In the genomic region with DNA sequence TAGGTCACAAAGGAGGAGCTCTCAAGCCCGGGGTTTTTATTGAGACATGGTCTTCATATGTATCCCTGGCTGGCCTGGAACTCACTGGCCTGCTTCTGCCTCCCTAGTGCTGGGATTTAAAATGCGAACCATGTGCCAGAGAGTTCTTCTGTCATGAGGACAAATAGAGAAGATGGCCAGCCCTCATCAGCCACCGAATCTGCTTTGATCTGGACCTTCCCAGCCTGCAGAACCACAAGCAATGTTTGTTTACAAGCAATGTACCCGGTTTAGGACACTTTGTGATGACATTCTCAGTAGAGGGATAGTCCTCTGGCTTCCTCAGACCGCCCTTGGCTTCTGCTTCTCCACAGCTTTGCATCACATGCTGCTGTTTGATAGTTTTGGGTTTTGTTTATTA, we compare ENCODE assay signal across 20 mouse cellular contexts. TPM values are rescaled to one million over a fixed set of nuclear protein-coding genes. Genes with fewer than 3 reads are reported as not detected.
DNase-seq lines count a peak whose midpoint lies in the region; ATAC-seq and TF ChIP-seq lines count a peak whose summit lies in the region.
"Had no signal": no experiment of that assay in that cellular context is flagged by ENCODE, and none has a peak within 500 bp of the region (broad histone marks: within the 10 kb centered on the region; RNA-seq: fewer than 3 reads in every experiment).

No protein-coding gene starts in this region.

- intact Hi-C loops in heart, adult 2 months (cut with DNase I) = no loop called here
- intact Hi-C loops in heart, postnatal 10 days (cut with DNase I) = no loop called here

- TF ChIP-seq EP300 in heart, adult 2 months (IDR thresholded peaks at IDR 0.05; ENCODE audit: insufficient read depth, low read depth, low read length) = no peak
- no peak for TF ChIP-seq EP300 in stomach, postnatal 0 days (optimal IDR thresholded peaks at IDR 0.05)

- no peaks in the 10 kb centered on the region for H3K27me3 ChIP-seq in forebrain, embryonic 15.5 days
- no peaks in the 10 kb centered on the region; the same call in 1 of the 2 replicates for H3K27me3 ChIP-seq in forebrain, embryonic 13.5 days
- H3K27me3 ChIP-seq in heart, adult 2 months (ENCODE audit: control insufficient read depth, insufficient read depth, low read length) = no peaks in the 10 kb centered on the region
- H3K27me3 ChIP-seq in midbrain, postnatal 0 days (ENCODE audit: insufficient read depth, low read length) = no peaks in the 10 kb centered on the region; the same call in 1 of the 2 replicates
- 0 out of 2 replicates have a peak, but pooled peaks cover 2% of the 10 kb centered on the region for H3K27me3 ChIP-seq in midbrain, embryonic 13.5 days
- H3K27me3 ChIP-seq in stomach, postnatal 0 days (ENCODE audit: control insufficient read depth, insufficient read depth, low read length) = no peaks in the 10 kb centered on the region
- H3K27me3 ChIP-seq: embryonic facial prominence, embryonic 12.5 days had no signal

- ATAC-seq in forebrain, embryonic 15.5 days (replicated peaks) = no peak
- no peak for ATAC-seq in forebrain, embryonic 13.5 days
- no peak for ATAC-seq in midbrain, postnatal 0 days (ENCODE audit: low FRiP score)
- ATAC-seq in midbrain, embryonic 13.5 days = no peak
- ATAC-seq in stomach, postnatal 0 days (ENCODE audit: low FRiP score, low TSS enrichment) = peak; percentile 10; the same call in 1 of the 2 replicates
- ATAC-seq: activated CD4-positive, CD25-positive, alpha-beta regulatory T cell, adult 4 months; hindbrain, postnatal 0 days; intestine, embryonic 15.5 days; Patski had no signal

- 0 out of 2 replicates have a peak overlapping the region, but pooled peaks have one; percentile 11 for H3K27ac ChIP-seq in forebrain, embryonic 15.5 days (replicated peaks)
- no peak overlapping the region for H3K27ac ChIP-seq in forebrain, embryonic 13.5 days
- H3K27ac ChIP-seq in heart, adult 2 months = peak overlapping the region; percentile 19; the same call in 1 of the 2 replicates
- 0 out of 2 replicates have a peak overlapping the region, but pooled peaks have one; percentile 2 for H3K27ac ChIP-seq in midbrain, postnatal 0 days (ENCODE audit: low read depth, low read length)
- no peak overlapping the region for H3K27ac ChIP-seq in midbrain, embryonic 13.5 days
- no peak overlapping the region for H3K27ac ChIP-seq in stomach, postnatal 0 days (replicated peaks)
- H3K27ac ChIP-seq: embryonic facial prominence, embryonic 12.5 days; hindbrain, embryonic 13.5 days; hindbrain, postnatal 0 days; intestine, embryonic 15.5 days had no signal

- no peak for DNase-seq in heart, adult 2 months
- DNase-seq in heart, postnatal 10 days = no peak
- no peak for DNase-seq in midbrain, postnatal 0 days (ENCODE audit: low spot score)
- no peak for DNase-seq in stomach, postnatal 0 days (ENCODE audit: low spot score)
- no peak for DNase-seq in natural killer cell, adult 2 months (ENCODE audit: low spot score in 2 of 2)
- DNase-seq: adrenal gland, adult 2 months; adrenal gland, postnatal 25 days; cerebellum, adult 8-10 months; cerebellum, postnatal 14 days; gastrocnemius, postnatal 14 days; heart, postnatal 14 days had no signal

- TF ChIP-seq CTCF in heart, adult 2 months (IDR thresholded peaks at IDR 0.05) = no peak
- no peak for TF ChIP-seq CTCF in midbrain, postnatal 0 days (IDR thresholded peaks at IDR 0.05)
- TF ChIP-seq CTCF in stomach, postnatal 0 days (IDR thresholded peaks at IDR 0.05; ENCODE audit: low read depth) = no peak

- no peaks in the 10 kb centered on the region for H3K4me1 ChIP-seq in forebrain, embryonic 15.5 days
- H3K4me1 ChIP-seq in forebrain, embryonic 13.5 days = no peaks in the 10 kb centered on the region
- peaks cover 2% of the 10 kb centered on the region; the same call in 1 of the 2 replicates for H3K4me1 ChIP-seq in heart, adult 2 months (ENCODE audit: control insufficient read depth, insufficient read depth, low read length)
- H3K4me1 ChIP-seq in midbrain, postnatal 0 days (ENCODE audit: insufficient read depth, low read length) = no peaks in the 10 kb centered on the region
- H3K4me1 ChIP-seq in midbrain, embryonic 13.5 days (replicated peaks) = no peaks in the 10 kb centered on the region
- H3K4me1 ChIP-seq in stomach, postnatal 0 days (replicated peaks; ENCODE audit: control insufficient read depth, insufficient read depth) = no peaks in the 10 kb centered on the region
- H3K4me1 ChIP-seq: embryonic facial prominence, embryonic 12.5 days; hindbrain, embryonic 13.5 days; intestine, embryonic 15.5 days had no signal

- no peak overlapping the region for H3K4me3 ChIP-seq in forebrain, embryonic 15.5 days
- no peak overlapping the region for H3K4me3 ChIP-seq in forebrain, embryonic 13.5 days
- H3K4me3 ChIP-seq in heart, adult 2 months = no peak overlapping the region
- H3K4me3 ChIP-seq in midbrain, postnatal 0 days (ENCODE audit: low read depth, low read length) = no peak overlapping the region
- no peak overlapping the region for H3K4me3 ChIP-seq in midbrain, embryonic 13.5 days (replicated peaks)
- no peak overlapping the region for H3K4me3 ChIP-seq in stomach, postnatal 0 days (ENCODE audit: low read depth, low read length)
- H3K4me3 ChIP-seq: embryonic facial prominence, embryonic 12.5 days; hindbrain, embryonic 13.5 days; intestine, embryonic 15.5 days had no signal

- H3K36me3 ChIP-seq in forebrain, embryonic 15.5 days = no peaks in the 10 kb centered on the region
- H3K36me3 ChIP-seq in forebrain, embryonic 13.5 days (ENCODE audit: poor library complexity, severe bottlenecking) = no peaks in the 10 kb centered on the region
- no peaks in the 10 kb centered on the region for H3K36me3 ChIP-seq in heart, adult 2 months (ENCODE audit: control insufficient read depth, insufficient read depth, low read length)
- H3K36me3 ChIP-seq in midbrain, postnatal 0 days (ENCODE audit: insufficient read depth, low read length) = no peaks in the 10 kb centered on the region
- H3K36me3 ChIP-seq in midbrain, embryonic 13.5 days = no peaks in the 10 kb centered on the region
- no peaks in the 10 kb centered on the region for H3K36me3 ChIP-seq in stomach, postnatal 0 days (ENCODE audit: control insufficient read depth, insufficient read depth, low read length)
- H3K36me3 ChIP-seq: embryonic facial prominence, embryonic 12.5 days; hindbrain, embryonic 13.5 days; intestine, embryonic 15.5 days had no signal

- H3K79me2 ChIP-seq in heart, adult 2 months (replicated peaks; ENCODE audit: control insufficient read depth, insufficient read depth, low read length) = no peaks in the 10 kb centered on the region

- no peak for TF ChIP-seq POLR2A in heart, adult 2 months (IDR thresholded peaks at IDR 0.05; ENCODE audit: insufficient read depth, low read depth, low read length)

- WGBS in forebrain, embryonic 15.5 days = 69% methylated on average over 5 of the region's 5 CpGs
- 70% methylated on average over 5 of the region's 5 CpGs for WGBS in forebrain, embryonic 13.5 days
- 55% methylated on average over 5 of the region's 5 CpGs for WGBS in heart, adult 2 months
- WGBS in midbrain, postnatal 0 days = 65% methylated on average over 5 of the region's 5 CpGs
- 70% methylated on average over 5 of the region's 5 CpGs for WGBS in midbrain, embryonic 13.5 days
- WGBS in stomach, postnatal 0 days = 52% methylated on average over 5 of the region's 5 CpGs

- H3K9me3 ChIP-seq in forebrain, embryonic 15.5 days = no peaks in the 10 kb centered on the region
- H3K9me3 ChIP-seq in forebrain, embryonic 13.5 days (replicated peaks) = no peaks in the 10 kb centered on the region
- H3K9me3 ChIP-seq in midbrain, postnatal 0 days (ENCODE audit: low read length) = no peaks in the 10 kb centered on the region
- H3K9me3 ChIP-seq in midbrain, embryonic 13.5 days = no peaks in the 10 kb centered on the region
- no peaks in the 10 kb centered on the region for H3K9me3 ChIP-seq in stomach, postnatal 0 days (ENCODE audit: control insufficient read depth, low read length)
- H3K9me3 ChIP-seq: embryonic facial prominence, embryonic 12.5 days; hindbrain, embryonic 13.5 days; intestine, embryonic 15.5 days had no signal

- no peak overlapping the region for H3K4me2 ChIP-seq in forebrain, embryonic 15.5 days (replicated peaks)
- no peak overlapping the region for H3K4me2 ChIP-seq in forebrain, embryonic 13.5 days
- H3K4me2 ChIP-seq in midbrain, postnatal 0 days (ENCODE audit: low read depth, low read length, poor library complexity, severe bottlenecking) = no peak overlapping the region
- H3K4me2 ChIP-seq in midbrain, embryonic 13.5 days (replicated peaks) = no peak overlapping the region
- no peak overlapping the region for H3K4me2 ChIP-seq in stomach, postnatal 0 days (replicated peaks; ENCODE audit: low read depth)
- H3K4me2 ChIP-seq: embryonic facial prominence, embryonic 12.5 days; hindbrain, embryonic 13.5 days; intestine, embryonic 15.5 days had no signal

- H3K9ac ChIP-seq in forebrain, embryonic 15.5 days (replicated peaks) = no peak overlapping the region
- no peak overlapping the region for H3K9ac ChIP-seq in forebrain, embryonic 13.5 days
- H3K9ac ChIP-seq in heart, adult 2 months (ENCODE audit: low read depth, low read length) = no peak overlapping the region
- H3K9ac ChIP-seq in midbrain, postnatal 0 days (replicated peaks; ENCODE audit: low read length, poor library complexity, severe bottlenecking) = no peak overlapping the region
- no peak overlapping the region for H3K9ac ChIP-seq in midbrain, embryonic 13.5 days (replicated peaks)
- H3K9ac ChIP-seq in stomach, postnatal 0 days (ENCODE audit: low read length) = no peak overlapping the region
- H3K9ac ChIP-seq: embryonic facial prominence, embryonic 12.5 days; hindbrain, embryonic 13.5 days; intestine, embryonic 15.5 days had no signal

RNA-seq across cellular contexts. Expression of a gene that starts 12.4 kb away (rescaled TPM):
- polyA plus RNA-seq in forebrain, embryonic 15.5 days (2015; fragmentation: Nextera tagmentation; extraction: Ambion mirVana) = 0.10 and 0.13 TPM in 2 replicates
- polyA plus RNA-seq in forebrain, embryonic 13.5 days (2015; fragmentation: Nextera tagmentation; extraction: Ambion mirVana) = 0.04 TPM in 1 of 2 replicates, not detected in the other
- under 1 TPM; 0.23 TPM for total RNA-seq in heart, adult 2 months (2021)
- 0.14 and 0.20 TPM in 2 replicates for polyA plus RNA-seq in heart, adult 2 months (2012; rRNA removed)
- total RNA-seq in heart, postnatal 10 days (2021) = under 1 TPM; 0.15 to 0.24 TPM
- total RNA-seq in midbrain, postnatal 0 days (2014; rRNA removed) = 0.33 and 0.71 TPM in 2 replicates
- 0.20 and 0.32 TPM in 2 replicates for polyA plus RNA-seq in midbrain, postnatal 0 days (2015; fragmentation: Nextera tagmentation; extraction: Ambion mirVana)
- 0.10 and 0.16 TPM in 2 replicates for polyA plus RNA-seq in midbrain, embryonic 13.5 days (2015; fragmentation: Nextera tagmentation; extraction: Ambion mirVana)
- 0.04 and 0.08 TPM in 2 replicates for polyA plus RNA-seq in stomach, postnatal 0 days (2015; fragmentation: Nextera tagmentation; extraction: Ambion mirVana)
- polyA plus RNA-seq: activated CD4-positive, CD25-positive, alpha-beta regulatory T cell, adult 4 months; intestine, embryonic 15.5 days had no signal

Comparison
In these comparisons a context has a peak if more than half of its experiments do, and no peak if none do; other contexts are left out.
1. H3K27ac ChIP-seq: peak in forebrain, embryonic 15.5 days (single experiment), heart, adult 2 months (single experiment) and midbrain, postnatal 0 days (single experiment); none in forebrain, embryonic 13.5 days (single experiment), midbrain, embryonic 13.5 days (single experiment) and stomach, postnatal 0 days (single experiment).